Mouse (Mus musculus) thymus, adult 2 months (tissue): Measurements from ENCODE around the gene Ispd.

Source experiments
- CTCF ChIP-seq: fragments of 200-500 bp; IDR thresholded peaks from 2 replicates; pipeline ENCODE4 v1.5.1; 2012; ENCODE audit warnings: mild to moderate bottlenecking, control low read depth, low read length, moderate library complexity, borderline replicate concordance; ENCODE audit not compliant: control insufficient read depth, poor library complexity, insufficient read depth; ENCODE audit errors: extremely low read depth
- POLR2A ChIP-seq: fragments of 200-500 bp; IDR thresholded peaks from 2 replicates; pipeline ENCODE4 v1.6.1; 2012; ENCODE audit warnings: mild to moderate bottlenecking, low read length, control low read depth, moderate library complexity; ENCODE audit not compliant: control insufficient read depth, poor library complexity, insufficient read depth; ENCODE audit errors: extremely low read depth

GRCm38 (mm10) chr12:36364013-36364412 lies 17.2 kb upstream of the Ispd start:
- TF ChIP-seq CTCF (no peak), POLR2A (no peak)
